Mouse (Mus musculus) neural tube, embryonic 13.5 days (tissue): ENCODE results near the gene Ascc1. TPM values are rescaled to one million over a fixed set of nuclear protein-coding genes. Genes with fewer than 3 reads are reported as not detected.
A peak's percentile ranks its signal among the peaks of the same experiment; 100 is the strongest.
"Not testable (repeated sequence)": the region's sequence is repeated elsewhere in the genome, so short reads cannot be mapped to it uniquely, and the experiment has no call there.

Source experiments
- ATAC-seq: fragments of 200-750 bp; cut with Nextera tagmentation; 2 replicates; pipeline ENCODE4 v1.8.0; 2017; ENCODE audit warnings: low read depth, mild to moderate bottlenecking, moderate TSS enrichment, moderate library complexity
- H3K27ac ChIP-seq: fragments of 300-500 bp; sonication (generic); replicated peaks from 2 replicates; pipeline ENCODE4 v1.5.1; 2015; ENCODE audit warnings: moderate library complexity, mild to moderate bottlenecking, inconsistent platforms
- H3K27me3 ChIP-seq: fragments of 300-500 bp; sonication (generic); 2 replicates; pipeline ENCODE4 v1.6.1; 2015; ENCODE audit warnings: mild to moderate bottlenecking, inconsistent platforms
- H3K36me3 ChIP-seq: fragments of 300-500 bp; sonication (generic); 2 replicates; pipeline ENCODE4 v1.6.1; 2015; ENCODE audit warnings: mild to moderate bottlenecking, inconsistent platforms
- H3K4me1 ChIP-seq: fragments of 300-500 bp; sonication (generic); replicated peaks from 2 replicates; pipeline ENCODE4 v1.6.1; 2015; ENCODE audit warnings: inconsistent platforms
- H3K4me2 ChIP-seq: fragments of 300-500 bp; sonication (generic); 2 replicates; pipeline ENCODE4 v1.6.1; 2015; ENCODE audit warnings: inconsistent platforms, mild to moderate bottlenecking, moderate library complexity
- H3K4me3 ChIP-seq: fragments of 300-500 bp; sonication (generic); 2 replicates; pipeline ENCODE4 v1.5.1; 2015; ENCODE audit warnings: mild to moderate bottlenecking, inconsistent platforms
- H3K9ac ChIP-seq: fragments of 300-500 bp; sonication (generic); 2 replicates; pipeline ENCODE4 v1.6.1; 2015; ENCODE audit warnings: moderate library complexity, mild to moderate bottlenecking, inconsistent platforms
- H3K9me3 ChIP-seq: fragments of 300-500 bp; sonication (generic); 2 replicates; pipeline ENCODE4 v1.6.1; 2016; ENCODE audit warnings: inconsistent platforms
- WGBS: fragments of 180-500 bp; shearing (Covaris S2); methylation state at CpG from one replicate; pipeline ENCODE4 v1.1.7; 2015; 5-methylcytosine and 5-hydroxymethylcytosine counted together
- polyA plus RNA-seq: library from polyadenylated mRNA; unstranded; fragments of >200 nt; fragmentation: Nextera tagmentation; extraction: Ambion mirVana; gene quantifications from 2 replicates; pipeline ENCODE4 v1.2.1, GENCODE M21; 2015

The Ascc1 gene
- polyA plus RNA-seq, 1 experiment from 2014 or later = 44.5 TPM

DNA sequence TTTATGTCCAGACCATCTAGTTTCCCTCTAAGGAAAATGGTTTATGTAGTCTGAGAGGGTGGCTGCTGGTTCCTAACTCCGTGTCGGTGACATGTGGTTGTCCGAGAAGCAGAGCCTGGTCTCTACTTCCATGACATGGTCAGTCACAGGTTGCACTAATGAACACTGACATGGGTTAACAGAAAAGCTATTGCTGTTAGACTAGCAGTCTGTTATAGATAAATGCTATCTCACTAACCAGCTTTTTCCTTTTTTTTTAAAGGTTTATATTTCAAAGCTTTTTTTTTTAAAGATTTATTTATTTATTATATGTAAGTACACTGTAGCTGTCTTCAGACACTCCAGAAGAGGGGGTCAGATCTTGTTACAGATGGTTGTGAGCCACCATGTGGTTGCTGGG, 3.5 kb upstream of the Ascc1 start:
- no peak overlapping the region for H3K27ac ChIP-seq
- no peak for ATAC-seq
- peaks cover 21% of the 10 kb centered on the region for H3K4me1 ChIP-seq
- no peak overlapping the region for H3K9ac ChIP-seq
- H3K4me2 ChIP-seq = no peak overlapping the region
- WGBS = 93% methylated on average over 3 of the region's 3 CpGs
- H3K4me3 ChIP-seq = no peak overlapping the region
- peaks cover 22% of the 10 kb centered on the region for H3K36me3 ChIP-seq
- no peaks in the 10 kb centered on the region for H3K9me3 ChIP-seq
- no peaks in the 10 kb centered on the region for H3K27me3 ChIP-seq

DNA sequence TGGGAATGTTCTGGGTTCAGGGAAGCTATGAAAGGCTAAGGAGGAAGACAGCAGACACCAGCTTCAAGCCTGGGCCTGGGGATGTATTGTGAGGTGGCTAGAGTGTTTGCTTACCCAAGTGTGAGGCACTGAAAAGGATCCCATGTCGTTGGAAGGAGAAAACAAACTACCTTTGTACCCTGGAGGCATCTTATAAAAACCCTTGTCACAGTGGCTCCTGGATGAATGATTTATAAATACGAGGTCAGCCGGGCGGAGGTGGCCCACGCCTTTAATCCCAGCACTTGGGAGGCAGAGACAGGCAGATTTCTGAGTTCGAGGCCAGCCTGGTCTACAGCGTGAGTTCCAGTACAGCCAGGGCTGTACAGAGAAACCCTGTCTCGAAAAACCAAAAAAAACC, 942 bp upstream of the Ascc1 start:
- not testable (repeated sequence) for H3K36me3 ChIP-seq, H3K9me3 ChIP-seq, H3K27ac ChIP-seq, ATAC-seq, H3K27me3 ChIP-seq
- 78% methylated on average over 8 of the region's 8 CpGs for WGBS
- peaks cover 23% of the 10 kb centered on the region for H3K4me1 ChIP-seq
- peak overlapping the region; percentile 75 for H3K9ac ChIP-seq
- H3K4me3 ChIP-seq = peak overlapping the region; percentile 70
- H3K4me2 ChIP-seq = peak overlapping the region; percentile 81

DNA sequence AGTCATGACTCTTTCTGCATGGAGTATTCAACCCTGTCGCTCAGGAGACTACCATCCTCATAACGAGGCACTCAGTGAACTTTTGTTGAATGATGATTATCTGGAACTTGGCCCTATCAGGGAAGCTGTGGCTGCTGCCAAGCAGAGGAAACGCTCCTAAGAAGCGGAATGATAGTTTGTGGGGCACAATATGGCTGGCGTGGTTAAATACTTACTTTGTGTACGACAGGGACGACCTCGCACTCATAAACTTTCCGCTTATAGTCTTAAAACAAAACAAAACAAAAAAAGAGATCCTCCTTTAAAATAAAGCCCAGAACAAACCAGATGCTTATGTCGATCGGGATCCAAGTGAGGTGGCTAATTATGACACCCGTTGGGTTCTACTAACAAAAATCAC, 402 bp upstream of the Ascc1 start:
- Histone ChIP-seq H3K9me3 (no peaks in the 10 kb centered on the region), H3K27me3 (no peaks in the 10 kb centered on the region), H3K4me2 (peak overlapping the region; percentile 81), H3K27ac (peak overlapping the region; percentile 98), H3K4me1 (peaks cover 23% of the 10 kb centered on the region), H3K36me3 (no peaks in the 10 kb centered on the region; the same call in 1 of the 2 replicates), H3K9ac (peak overlapping the region; percentile 75), H3K4me3 (peak overlapping the region; percentile 70)
- no peak for ATAC-seq
- WGBS = 3% methylated on average over 12 of the region's 12 CpGs

DNA sequence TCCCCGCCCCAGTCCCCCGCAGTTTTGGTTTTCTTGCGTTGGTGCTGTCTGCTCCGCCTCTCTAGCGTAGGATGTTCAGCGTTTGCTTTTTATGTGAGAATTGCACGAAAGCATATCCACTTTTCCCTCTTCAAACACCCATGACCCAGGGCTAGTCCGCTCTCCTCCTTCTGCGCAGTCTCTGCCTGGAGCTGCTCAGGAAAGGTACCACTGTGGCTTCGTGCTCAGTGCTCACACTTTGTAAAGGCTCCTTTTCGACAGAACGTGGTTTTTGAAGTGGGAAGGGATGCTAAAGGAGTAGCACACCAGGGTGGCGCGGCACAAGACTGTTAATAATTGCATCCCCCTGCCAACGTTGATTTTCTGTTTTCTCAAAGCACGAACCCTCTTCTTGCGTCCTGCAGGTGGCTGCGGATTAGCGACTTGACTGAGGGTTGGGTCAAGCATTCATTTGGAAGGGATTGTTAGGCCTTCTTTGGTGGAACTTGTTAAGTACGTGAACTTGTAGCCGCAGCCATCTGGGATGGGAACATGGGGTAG, 678 bp downstream of the Ascc1 start:
- H3K4me1 ChIP-seq = peaks cover 23% of the 10 kb centered on the region
- peak overlapping the region; percentile 81 for H3K4me2 ChIP-seq
- H3K27ac ChIP-seq = peak overlapping the region; percentile 98
- peaks cover 8% of the 10 kb centered on the region for H3K36me3 ChIP-seq
- peak; percentile 82 for ATAC-seq
- H3K9ac ChIP-seq = peak overlapping the region; percentile 75
- H3K27me3 ChIP-seq = no peaks in the 10 kb centered on the region
- 1% methylated on average over 21 of the region's 21 CpGs for WGBS
- no peaks in the 10 kb centered on the region for H3K9me3 ChIP-seq
- H3K4me3 ChIP-seq = peak overlapping the region; percentile 70

DNA sequence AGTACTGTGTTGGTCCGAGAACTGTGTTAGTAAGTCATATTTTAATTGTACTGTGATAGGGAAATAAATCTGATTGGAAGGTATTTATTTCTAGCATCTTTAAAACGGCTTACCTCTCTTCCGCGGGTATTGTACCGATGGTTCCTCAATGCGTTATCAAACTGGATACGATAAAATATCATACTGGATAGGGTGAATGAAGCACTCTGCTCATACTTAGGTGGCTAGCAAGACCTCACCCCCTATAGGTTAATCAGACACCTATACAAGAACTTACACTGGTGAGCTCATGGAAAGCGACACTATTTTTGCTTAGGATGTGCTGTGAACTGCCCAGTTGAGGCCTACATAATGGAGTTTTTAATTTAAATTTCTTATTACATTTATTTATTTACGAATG, 1.2 kb downstream of the Ascc1 start:
- no peaks in the 10 kb centered on the region for H3K27me3 ChIP-seq
- WGBS = 78% methylated on average over 9 of the region's 9 CpGs
- no peak for ATAC-seq

DNA sequence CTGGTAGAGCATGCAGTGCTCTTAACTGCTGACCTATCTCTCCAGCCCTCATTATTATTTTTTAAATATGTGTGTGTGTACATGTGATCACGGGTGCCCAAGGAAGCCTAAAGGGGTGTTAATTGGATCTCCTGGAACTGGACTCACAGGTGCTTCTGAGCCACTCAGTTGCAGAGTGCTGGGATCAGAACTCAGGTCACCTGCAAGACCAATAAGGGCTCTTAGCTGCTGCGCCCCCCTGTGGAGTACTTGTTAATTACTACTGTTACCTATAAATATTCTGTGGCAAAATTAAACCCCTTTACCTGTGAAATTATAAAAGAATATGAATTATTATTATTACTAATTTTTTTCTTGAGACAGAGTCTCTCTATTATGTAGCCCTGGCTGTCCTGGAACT, 2.7 kb downstream of the Ascc1 start:
- Histone ChIP-seq H3K4me2 (no peak overlapping the region), H3K4me1 (peaks cover 23% of the 10 kb centered on the region), H3K9ac (no peak overlapping the region), H3K4me3 (no peak overlapping the region), H3K36me3 (peaks cover 16% of the 10 kb centered on the region), H3K9me3 (no peaks in the 10 kb centered on the region), H3K27ac (no peak overlapping the region), H3K27me3 (no peaks in the 10 kb centered on the region)
- ATAC-seq = no peak
- 58% methylated on average over 2 of the region's 2 CpGs for WGBS

More for the DNA sequence above, 1.2 kb downstream of the Ascc1 start:
- Histone ChIP-seq H3K9ac (peak overlapping the region; percentile 75), H3K9me3 (no peaks in the 10 kb centered on the region), H3K4me1 (peaks cover 23% of the 10 kb centered on the region), H3K27ac (peak overlapping the region; percentile 98), H3K36me3 (peaks cover 13% of the 10 kb centered on the region), H3K4me2 (peak overlapping the region; percentile 81), H3K4me3 (peak overlapping the region; percentile 70)

DNA sequence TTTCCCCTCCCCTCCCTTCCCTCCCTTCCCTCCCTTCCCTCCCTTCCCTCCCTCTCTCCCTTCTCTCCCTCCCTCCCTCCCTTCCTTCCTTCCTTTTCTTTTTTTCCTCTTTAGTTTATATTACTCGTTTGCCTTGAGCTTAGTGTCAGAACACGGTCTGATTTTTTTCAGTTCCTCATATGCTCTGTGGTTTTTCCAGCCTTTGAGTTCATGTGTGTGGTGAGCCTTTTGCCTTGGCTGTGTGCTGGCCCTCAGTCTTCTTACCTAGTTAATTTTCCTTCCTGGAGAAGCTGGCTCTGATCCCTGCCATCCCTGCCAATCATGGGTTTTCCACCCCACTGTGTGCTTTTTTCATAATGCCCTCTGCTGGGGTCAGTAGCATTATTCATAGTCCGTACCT, 6.5 kb downstream of the Ascc1 start:
- no peak overlapping the region for H3K4me2 ChIP-seq
- H3K9ac ChIP-seq = no peak overlapping the region
- ATAC-seq = no peak
- H3K36me3 ChIP-seq = peaks cover 30% of the 10 kb centered on the region
- no peaks in the 10 kb centered on the region for H3K27me3 ChIP-seq
- H3K4me1 ChIP-seq = peaks cover 2% of the 10 kb centered on the region; the same call in 1 of the 2 replicates
- no peak overlapping the region for H3K27ac ChIP-seq
- no peaks in the 10 kb centered on the region for H3K9me3 ChIP-seq
- 91% methylated on average over 3 of the region's 3 CpGs for WGBS
- no peak overlapping the region for H3K4me3 ChIP-seq

DNA sequence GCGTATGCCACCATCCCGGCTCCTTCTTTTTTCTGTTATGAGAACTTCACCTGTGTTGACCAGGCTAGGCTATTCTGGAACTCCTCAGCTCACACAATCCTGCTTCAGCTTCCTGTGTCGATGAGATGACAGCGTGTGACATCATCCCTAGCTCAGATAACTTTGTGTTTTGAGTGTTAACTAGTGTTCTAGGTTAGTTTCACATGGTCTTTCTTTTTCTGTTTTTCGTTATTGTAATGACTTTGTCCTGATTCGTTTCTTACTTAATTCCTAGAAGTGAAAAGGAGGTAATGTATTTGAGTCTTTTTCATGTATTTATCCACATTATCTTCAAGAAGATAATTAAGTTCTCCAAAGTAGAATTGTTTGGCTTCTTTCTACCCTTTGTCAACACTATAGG, 13.6 kb downstream of the Ascc1 start:
- Histone ChIP-seq H3K4me3 (no peak overlapping the region), H3K36me3 (peaks cover 49% of the 10 kb centered on the region), H3K9me3 (no peaks in the 10 kb centered on the region), H3K27me3 (no peaks in the 10 kb centered on the region), H3K4me1 (no peaks in the 10 kb centered on the region), H3K9ac (no peak overlapping the region), H3K4me2 (no peak overlapping the region), H3K27ac (no peak overlapping the region)
- 95% methylated on average over 6 of the region's 6 CpGs for WGBS
- ATAC-seq = no peak

DNA sequence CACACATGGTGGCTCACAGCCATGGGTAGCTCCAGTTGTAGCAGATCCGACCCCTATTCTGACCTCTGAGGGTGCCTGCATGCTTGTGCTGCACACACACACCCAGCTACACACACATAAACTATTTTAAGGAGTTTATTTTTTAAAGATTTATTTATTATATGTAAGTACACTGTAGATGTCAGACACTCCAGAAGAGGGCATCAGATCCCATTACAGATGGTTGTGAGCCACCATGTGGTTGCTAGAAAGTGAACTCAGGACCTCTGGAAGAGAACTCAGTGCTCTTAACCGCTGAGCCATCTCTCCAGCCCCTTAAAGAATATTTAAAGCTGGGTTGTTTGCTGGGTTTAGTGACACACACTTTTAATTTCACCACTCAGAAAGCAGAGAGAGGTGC, 16.7 kb downstream of the Ascc1 start:
- ATAC-seq = no peak
- H3K9ac ChIP-seq = no peak overlapping the region
- H3K27ac ChIP-seq = no peak overlapping the region; the same call in 1 of the 2 replicates
- H3K27me3 ChIP-seq = no peaks in the 10 kb centered on the region
- H3K4me1 ChIP-seq = no peaks in the 10 kb centered on the region
- 88% methylated on average over 2 of the region's 2 CpGs for WGBS
- H3K4me3 ChIP-seq = no peak overlapping the region
- no peaks in the 10 kb centered on the region for H3K9me3 ChIP-seq
- H3K4me2 ChIP-seq = no peak overlapping the region
- H3K36me3 ChIP-seq = peaks cover 51% of the 10 kb centered on the region

DNA sequence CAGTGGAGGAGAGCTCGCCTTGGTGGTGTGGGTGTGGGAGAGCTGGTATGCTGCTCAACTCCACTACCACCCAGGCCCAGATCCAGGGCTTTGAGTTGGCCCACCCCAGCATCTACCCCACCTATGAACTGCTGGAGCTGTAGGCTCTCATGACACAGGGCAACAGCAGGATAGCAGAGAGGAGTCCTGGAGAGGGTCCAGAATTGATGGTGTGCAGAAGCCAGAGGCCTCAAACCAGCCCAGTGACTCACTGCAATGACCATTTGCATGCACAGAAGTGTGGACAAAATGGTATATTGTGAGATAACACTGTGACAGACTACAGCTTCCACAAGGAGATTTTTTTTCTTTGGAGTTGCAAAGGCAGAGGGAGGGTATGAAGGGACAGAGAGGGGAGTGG, 21.1 kb downstream of the Ascc1 start:
- Histone ChIP-seq H3K9ac (no peak overlapping the region), H3K4me2 (no peak overlapping the region), H3K36me3 (peaks cover 17% of the 10 kb centered on the region; the same call in 1 of the 2 replicates), H3K27me3 (no peaks in the 10 kb centered on the region), H3K4me3 (no peak overlapping the region), H3K27ac (no peak overlapping the region), H3K4me1 (peaks cover 35% of the 10 kb centered on the region), H3K9me3 (no peaks in the 10 kb centered on the region)
- WGBS = 86% methylated on average over 1 of the region's 1 CpGs
- no peak for ATAC-seq

DNA sequence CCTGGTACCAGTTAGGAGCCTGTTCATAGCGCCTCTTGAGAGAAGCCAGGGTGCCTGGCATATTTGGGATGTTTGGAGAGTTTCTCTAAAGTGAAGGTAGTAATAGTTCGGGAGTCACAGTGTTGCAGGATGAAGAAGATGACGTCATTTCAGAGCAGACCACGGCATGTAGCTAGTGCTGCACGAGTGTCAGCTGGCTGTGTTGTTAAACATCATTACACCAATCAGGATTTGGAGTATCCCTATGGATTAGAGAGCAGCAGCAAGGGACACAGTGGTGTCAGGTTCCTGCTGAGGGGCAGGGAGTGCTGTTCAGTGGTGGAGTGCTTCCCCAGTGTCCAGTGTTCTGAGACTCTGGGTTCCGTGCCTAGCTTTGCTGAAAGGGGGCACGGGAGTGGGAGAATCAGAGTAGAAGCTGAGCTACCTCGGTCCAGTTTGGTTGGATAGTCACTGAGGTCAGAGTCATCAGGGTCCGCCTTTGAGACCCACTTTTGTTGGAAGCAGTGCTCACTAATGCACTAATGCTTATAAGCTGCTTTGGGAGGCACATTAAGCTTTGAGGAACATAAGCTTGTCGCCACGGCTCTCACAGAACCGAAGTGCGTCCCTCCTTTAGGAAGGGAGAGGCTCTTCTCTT, 24.3 kb downstream of the Ascc1 start:
- H3K27me3 ChIP-seq = no peaks in the 10 kb centered on the region
- H3K4me1 ChIP-seq = peaks cover 45% of the 10 kb centered on the region
- no peak overlapping the region for H3K4me3 ChIP-seq
- no peak; the same call in 1 of the 2 replicates for ATAC-seq
- H3K4me2 ChIP-seq = no peak overlapping the region
- peak overlapping the region; percentile 63 for H3K27ac ChIP-seq
- WGBS = 65% methylated on average over 13 of the region's 13 CpGs
- H3K9me3 ChIP-seq = no peaks in the 10 kb centered on the region
- peak overlapping the region; percentile 22; the same call in 1 of the 2 replicates for H3K9ac ChIP-seq
- H3K36me3 ChIP-seq = 0 out of 2 replicates have a peak, but pooled peaks cover 10% of the 10 kb centered on the region

DNA sequence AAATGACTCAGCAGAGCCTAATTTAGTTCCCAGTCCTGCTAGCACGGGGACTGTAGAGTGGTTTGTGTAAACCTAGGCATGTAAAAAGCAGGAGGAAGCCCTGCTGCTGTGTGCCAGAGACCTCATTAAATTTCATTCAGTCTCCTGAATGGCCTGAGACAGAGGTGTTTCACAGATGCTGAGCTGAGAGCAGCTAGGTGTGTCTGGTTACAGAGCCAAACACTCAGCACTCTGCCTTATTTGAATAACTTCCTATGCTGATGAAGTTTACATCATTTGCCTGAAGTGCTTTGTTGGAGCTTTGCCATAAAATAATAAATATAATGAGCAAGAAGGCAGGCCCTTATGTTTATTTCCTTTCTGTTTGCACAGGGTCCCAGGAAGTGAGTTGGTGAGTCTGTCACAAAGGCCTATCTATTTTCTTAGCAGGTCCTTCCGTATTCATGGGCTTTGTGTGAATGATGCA, 25.0 kb downstream of the Ascc1 start:
- no peak overlapping the region for H3K4me2 ChIP-seq
- no peak overlapping the region for H3K4me3 ChIP-seq
- no peaks in the 10 kb centered on the region for H3K27me3 ChIP-seq
- no peak for ATAC-seq
- H3K4me1 ChIP-seq = peaks cover 53% of the 10 kb centered on the region
- H3K36me3 ChIP-seq = 0 out of 2 replicates have a peak, but pooled peaks cover 2% of the 10 kb centered on the region
- H3K9me3 ChIP-seq = no peaks in the 10 kb centered on the region
- H3K9ac ChIP-seq = no peak overlapping the region
- WGBS = 47% methylated on average over 2 of the region's 2 CpGs
- peak overlapping the region; percentile 63 for H3K27ac ChIP-seq
